Mouse (Mus musculus) intestine, embryonic 14.5 days (tissue): Measurements from ENCODE around the gene Slc15a4. TPM values are rescaled to one million over a fixed set of nuclear protein-coding genes. Genes with fewer than 3 reads are reported as not detected.

Experiments
- ATAC-seq: fragments of 200-750 bp; cut with Nextera tagmentation; replicated peaks from 2 replicates; pipeline ENCODE4 v1.8.0; 2017; ENCODE audit warnings: low read depth, moderate number of reproducible peaks, moderate TSS enrichment, moderate library complexity; ENCODE audit not compliant: low FRiP score, low TSS enrichment
- DNase-seq: peaks from one replicate; pipeline ENCODE4 v3.0.0-alpha.2; 2018; ENCODE audit warnings: low spot score
- H3K27ac ChIP-seq: fragments of 300-500 bp; sonication (generic); 2 replicates; pipeline ENCODE4 v1.5.1; 2014; ENCODE audit warnings: low read depth, mild to moderate bottlenecking, control low read depth
- H3K27me3 ChIP-seq: fragments of 300-500 bp; sonication (generic); replicated peaks from 2 replicates; pipeline ENCODE4 v1.6.1; 2014; ENCODE audit warnings: low read length, control low read depth; ENCODE audit not compliant: control insufficient read depth, insufficient read depth
- H3K36me3 ChIP-seq: fragments of 300-500 bp; sonication (generic); 2 replicates; pipeline ENCODE4 v1.6.1; 2014; ENCODE audit warnings: low read length, control low read depth; ENCODE audit not compliant: control insufficient read depth, insufficient read depth
- H3K4me1 ChIP-seq: fragments of 300-500 bp; sonication (generic); replicated peaks from 2 replicates; pipeline ENCODE4 v1.6.1; 2014; ENCODE audit warnings: low read length, control low read depth, mixed read lengths; ENCODE audit not compliant: control insufficient read depth, insufficient read depth
- H3K4me2 ChIP-seq: fragments of 300-500 bp; sonication (generic); 2 replicates; pipeline ENCODE4 v1.6.1; 2014; ENCODE audit warnings: low read length
- H3K4me3 ChIP-seq: fragments of 300-500 bp; sonication (generic); 2 replicates; pipeline ENCODE4 v1.5.1; 2014; ENCODE audit warnings: low read depth, low read length, control low read depth, mixed read lengths
- H3K9ac ChIP-seq: fragments of 300-500 bp; sonication (generic); 2 replicates; pipeline ENCODE4 v1.6.1; 2014; ENCODE audit warnings: mild to moderate bottlenecking, low read length
- H3K9me3 ChIP-seq: fragments of 300-500 bp; sonication (generic); 2 replicates; pipeline ENCODE4 v1.6.1; 2016; ENCODE audit warnings: low read length, control low read depth; ENCODE audit not compliant: control insufficient read depth
- WGBS: fragments of 180-500 bp; shearing (Covaris S2); extraction: QIAGEN DNeasy Blood & Tissue Kit; methylation state at CpG from one replicate; pipeline ENCODE4 v1.1.7; 2014; 5-methylcytosine and 5-hydroxymethylcytosine counted together
- polyA plus RNA-seq: library from polyadenylated mRNA; unstranded; fragments of >200 nt; fragmentation: Nextera tagmentation; extraction: Ambion mirVana; gene quantifications from 2 replicates; pipeline ENCODE4 v1.2.1, GENCODE M21; 2014

The Slc15a4 gene
- polyA plus RNA-seq, 1 experiment from 2014 or later: 20.2 TPM

DNA sequence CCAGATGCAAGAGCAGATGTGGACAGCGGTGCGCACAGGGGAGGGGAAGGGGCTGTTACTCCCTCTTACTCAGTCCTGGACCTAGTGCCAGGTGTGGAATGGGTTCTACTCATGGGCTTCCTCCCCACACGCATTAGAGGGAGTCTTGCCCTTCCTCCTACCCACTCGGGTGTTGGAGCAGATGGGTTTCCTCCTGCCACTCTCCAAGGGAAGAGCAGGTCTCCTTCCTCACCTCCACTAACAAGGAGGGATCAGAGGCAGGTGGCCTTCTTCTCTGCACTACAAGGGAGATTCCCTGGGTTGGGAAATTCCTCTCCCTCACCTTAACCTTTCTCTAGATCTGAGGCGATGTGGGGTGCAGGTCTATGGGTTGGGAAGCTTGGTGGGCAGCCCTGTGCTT is 16.5 kb downstream of the Slc15a4 start:
- peaks cover 16% of the 10 kb centered on the region for H3K4me1 ChIP-seq
- peak overlapping the region; percentile 88 for H3K4me3 ChIP-seq
- H3K4me2 ChIP-seq: peak overlapping the region; percentile 98
- H3K9me3 ChIP-seq: no peaks in the 10 kb centered on the region
- peak overlapping the region; percentile 95 for H3K9ac ChIP-seq
- no peak overlapping the region for H3K27ac ChIP-seq
- DNase-seq: no peak
- no peaks in the 10 kb centered on the region for H3K36me3 ChIP-seq
- no peak; the same call in 1 of the 2 replicates for ATAC-seq
- 18% methylated on average over 5 of the region's 5 CpGs for WGBS
- H3K27me3 ChIP-seq: no peaks in the 10 kb centered on the region

DNA sequence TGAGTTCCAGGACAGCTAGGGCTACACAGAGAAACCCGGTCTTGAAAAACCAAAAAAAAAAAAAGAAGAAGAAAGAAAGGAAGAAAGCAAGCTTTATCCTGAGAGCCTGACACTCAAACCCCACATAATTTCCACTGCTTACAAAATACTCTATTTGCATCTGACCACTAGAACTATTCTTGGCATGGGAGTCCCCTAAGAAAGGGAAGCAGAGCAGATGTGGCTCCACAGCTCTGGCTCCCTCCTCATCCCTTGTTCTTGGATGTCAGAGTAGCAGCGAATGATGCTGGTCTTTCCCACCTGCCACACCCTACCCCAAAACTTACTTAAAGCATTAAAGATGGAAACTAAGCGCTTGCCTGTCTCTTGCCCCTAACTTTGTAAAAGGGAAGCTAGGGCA is 17.2 kb downstream of the Slc15a4 start:
- H3K4me1 ChIP-seq: peaks cover 16% of the 10 kb centered on the region
- WGBS: 84% methylated on average over 3 of the region's 3 CpGs
- no peaks in the 10 kb centered on the region for H3K9me3 ChIP-seq
- H3K36me3 ChIP-seq: no peaks in the 10 kb centered on the region
- no peak overlapping the region for H3K27ac ChIP-seq
- DNase-seq: no peak
- peak overlapping the region; percentile 98 for H3K4me2 ChIP-seq
- no peaks in the 10 kb centered on the region for H3K27me3 ChIP-seq
- H3K4me3 ChIP-seq: peak overlapping the region; percentile 88; the same call in 1 of the 2 replicates
- no peak for ATAC-seq
- no peak overlapping the region; the same call in 1 of the 2 replicates for H3K9ac ChIP-seq

DNA sequence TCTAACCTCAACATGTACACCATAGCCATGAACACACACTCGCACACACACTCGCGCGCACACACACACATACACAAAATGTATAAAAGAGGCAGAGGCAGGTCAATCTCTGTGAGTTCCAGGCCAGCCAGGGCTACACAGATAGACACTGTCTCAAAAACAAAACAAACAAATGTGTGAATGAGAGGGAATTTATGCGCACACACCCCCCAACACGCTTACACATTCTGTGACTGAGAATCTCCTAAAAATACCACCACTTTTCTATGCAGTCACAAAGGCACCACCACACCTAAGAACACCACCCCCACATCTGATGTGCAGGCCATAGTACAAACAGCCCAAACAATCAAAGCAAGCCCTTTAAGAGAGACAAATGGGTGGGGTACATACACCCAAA is 20.3 kb downstream of the Slc15a4 start:
- Histone ChIP-seq H3K9ac (no peak overlapping the region), H3K27me3 (no peaks in the 10 kb centered on the region), H3K4me3 (no peak overlapping the region), H3K4me1 (peaks cover 16% of the 10 kb centered on the region), H3K4me2 (no peak overlapping the region), H3K36me3 (peaks cover 13% of the 10 kb centered on the region), H3K27ac (no peak overlapping the region), H3K9me3 (no peaks in the 10 kb centered on the region)
- ATAC-seq (no peak), DNase-seq (no peak)
- whole genome bisulfite sequencing: 97% methylated on average over 6 of the region's 6 CpGs

DNA sequence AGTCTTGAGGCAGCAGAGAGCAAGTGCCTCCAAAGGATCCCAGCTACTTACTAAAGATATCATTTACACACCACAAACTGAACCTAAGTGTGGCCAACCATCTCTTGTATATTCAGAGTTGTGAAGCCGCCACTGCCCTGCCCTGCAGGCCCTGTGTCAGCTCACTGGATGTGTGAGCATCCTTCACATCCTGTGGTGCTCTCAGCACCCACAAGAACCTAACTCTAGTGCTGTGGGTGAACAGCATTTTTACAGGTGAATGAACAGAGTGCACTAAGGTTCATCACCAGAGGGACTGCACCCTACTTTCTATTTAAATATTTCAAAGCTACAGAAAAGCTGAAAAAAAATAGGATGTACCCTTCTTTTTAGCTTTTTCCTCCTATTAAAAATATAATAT is 20.8 kb downstream of the Slc15a4 start:
- no peaks in the 10 kb centered on the region for H3K27me3 ChIP-seq
- no peaks in the 10 kb centered on the region for H3K9me3 ChIP-seq
- H3K4me2 ChIP-seq: no peak overlapping the region
- ATAC-seq (no peak), DNase-seq (no peak)
- H3K4me3 ChIP-seq: no peak overlapping the region
- no peak overlapping the region for H3K9ac ChIP-seq
- peaks cover 16% of the 10 kb centered on the region for H3K4me1 ChIP-seq
- WGBS: 81% methylated on average over 1 of the region's 1 CpGs
- peaks cover 18% of the 10 kb centered on the region for H3K36me3 ChIP-seq
- H3K27ac ChIP-seq: no peak overlapping the region

DNA sequence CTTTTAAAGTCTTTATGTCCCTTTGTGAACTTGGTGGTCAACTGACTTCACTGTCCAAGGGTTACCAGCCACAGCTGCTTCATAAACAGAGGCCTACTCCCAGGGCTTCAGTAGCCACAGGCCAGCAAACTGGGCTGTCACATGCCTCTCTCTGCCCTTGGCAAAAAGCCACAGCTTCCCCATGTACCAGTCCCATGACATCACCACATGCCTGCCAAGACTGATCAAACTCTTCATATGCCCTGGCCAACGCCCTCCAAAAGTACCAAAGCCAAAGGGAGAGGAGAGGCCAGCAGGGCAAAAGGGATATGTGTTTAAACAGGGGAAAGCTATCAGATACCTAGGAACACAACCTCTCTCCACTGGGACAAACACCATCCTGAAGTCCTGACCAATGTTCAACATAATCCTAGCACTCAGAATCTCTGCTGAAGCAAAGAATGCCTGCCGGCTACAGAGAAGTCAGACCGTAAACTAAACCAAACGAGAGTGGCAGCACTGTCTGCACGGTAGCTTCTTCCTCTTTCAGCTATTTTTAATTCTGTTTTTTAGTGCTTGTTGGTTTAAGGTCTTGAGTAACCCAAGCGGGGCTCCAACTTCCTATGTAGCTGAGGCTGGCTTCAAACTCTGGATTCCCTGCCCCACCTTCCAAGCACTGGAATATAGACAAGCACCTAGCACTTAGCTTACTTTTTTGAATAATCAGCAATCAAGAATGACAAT is 21.7 kb downstream of the Slc15a4 start:
- H3K36me3 ChIP-seq: peaks cover 23% of the 10 kb centered on the region

DNA sequence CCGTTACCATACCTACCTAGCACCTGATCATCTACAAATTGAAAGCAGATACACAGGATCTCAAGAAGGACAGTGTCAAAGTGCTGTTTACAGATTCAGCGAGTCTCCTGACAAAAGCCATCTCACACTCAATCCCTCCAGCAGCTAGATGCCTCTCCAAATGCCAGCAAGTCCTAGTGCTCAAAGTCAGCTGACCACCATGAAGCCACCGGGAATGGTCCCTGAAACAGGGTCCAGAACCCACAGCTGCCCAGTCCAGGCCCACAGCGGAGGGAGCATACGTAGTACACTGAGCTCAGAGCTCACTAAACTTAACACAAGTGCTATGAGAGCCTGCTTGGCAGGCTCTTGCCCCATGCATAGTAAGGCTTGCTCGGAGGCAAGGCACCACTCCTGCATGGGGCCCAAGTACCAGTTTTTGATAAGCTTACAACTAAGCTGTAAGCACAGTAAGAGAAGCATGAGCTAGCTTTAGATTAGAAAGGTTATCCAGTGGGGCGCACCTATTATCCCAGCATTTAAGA is 23.4 kb downstream of the Slc15a4 start:
- H3K4me1 ChIP-seq: no peaks in the 10 kb centered on the region; the same call in 1 of the 2 replicates
- DNase-seq (no peak), ATAC-seq (no peak)
- H3K9me3 ChIP-seq: no peaks in the 10 kb centered on the region
- no peaks in the 10 kb centered on the region for H3K27me3 ChIP-seq
- H3K9ac ChIP-seq: no peak overlapping the region
- H3K36me3 ChIP-seq: peaks cover 34% of the 10 kb centered on the region
- H3K27ac ChIP-seq: no peak overlapping the region
- H3K4me2 ChIP-seq: no peak overlapping the region
- 85% methylated on average over 7 of the region's 7 CpGs for WGBS
- no peak overlapping the region for H3K4me3 ChIP-seq

More for the DNA sequence above, 21.7 kb downstream of the Slc15a4 start:
- no peak overlapping the region for H3K4me2 ChIP-seq
- H3K9me3 ChIP-seq: no peaks in the 10 kb centered on the region
- peaks cover 12% of the 10 kb centered on the region for H3K4me1 ChIP-seq
- no peak overlapping the region for H3K9ac ChIP-seq
- no peak for DNase-seq
- no peaks in the 10 kb centered on the region for H3K27me3 ChIP-seq
- WGBS: 78% methylated on average over 6 of the region's 6 CpGs
- no peak for ATAC-seq
- H3K4me3 ChIP-seq: no peak overlapping the region
- H3K27ac ChIP-seq: no peak overlapping the region

DNA sequence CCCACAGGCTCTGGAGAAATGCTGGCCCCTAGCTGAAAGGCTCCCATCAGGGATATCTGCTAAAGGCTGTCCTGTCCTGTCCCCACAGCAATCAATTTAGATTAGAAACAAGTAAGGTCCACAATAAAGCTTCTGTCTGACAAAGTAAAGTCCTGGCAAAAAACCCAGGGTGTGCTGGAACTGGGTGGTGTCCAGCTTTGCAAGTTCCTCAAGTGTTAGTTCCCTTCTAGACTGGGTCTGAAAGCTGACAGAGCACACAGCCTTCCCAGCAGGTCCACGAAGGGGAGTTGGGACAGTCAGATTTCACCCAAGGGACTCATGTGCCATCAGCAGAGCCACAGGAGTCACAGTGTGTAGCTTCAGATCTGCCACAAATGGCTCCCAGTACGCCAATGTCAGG is 25.2 kb downstream of the Slc15a4 start:
- Histone ChIP-seq H3K4me1 (no peaks in the 10 kb centered on the region; the same call in 1 of the 2 replicates), H3K27me3 (no peaks in the 10 kb centered on the region), H3K27ac (no peak overlapping the region), H3K4me2 (no peak overlapping the region), H3K9me3 (no peaks in the 10 kb centered on the region), H3K36me3 (peaks cover 51% of the 10 kb centered on the region), H3K9ac (no peak overlapping the region), H3K4me3 (no peak overlapping the region)
- ATAC-seq: no peak
- 92% methylated on average over 2 of the region's 2 CpGs for WGBS
- DNase-seq: no peak

DNA sequence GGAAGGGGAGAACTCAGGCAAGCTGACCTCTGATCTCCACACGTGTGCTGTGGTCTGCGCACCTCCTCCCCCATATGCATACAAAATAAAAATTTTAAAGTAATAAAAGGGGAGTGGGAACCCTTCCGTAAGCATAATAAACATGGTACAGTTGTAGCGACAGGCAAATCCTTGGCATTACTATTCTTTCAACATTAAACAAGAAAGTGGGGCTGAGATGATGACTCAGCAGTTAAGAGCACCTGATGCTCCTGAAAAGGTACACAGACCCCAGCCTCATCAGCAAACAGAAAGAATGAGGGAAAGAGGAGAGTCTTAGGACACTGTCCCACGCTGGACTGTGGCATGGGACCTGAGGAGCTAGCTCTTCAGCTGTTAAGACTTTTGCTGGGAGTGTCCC is 29.7 kb downstream of the Slc15a4 start:
- no peaks in the 10 kb centered on the region for H3K9me3 ChIP-seq
- H3K27ac ChIP-seq: no peak overlapping the region
- H3K9ac ChIP-seq: no peak overlapping the region
- no peak for ATAC-seq
- H3K27me3 ChIP-seq: no peaks in the 10 kb centered on the region
- WGBS: 93% methylated on average over 5 of the region's 5 CpGs
- no peak for DNase-seq
- peaks cover 89% of the 10 kb centered on the region for H3K36me3 ChIP-seq
- H3K4me3 ChIP-seq: no peak overlapping the region
- H3K4me1 ChIP-seq: no peaks in the 10 kb centered on the region
- H3K4me2 ChIP-seq: no peak overlapping the region

DNA sequence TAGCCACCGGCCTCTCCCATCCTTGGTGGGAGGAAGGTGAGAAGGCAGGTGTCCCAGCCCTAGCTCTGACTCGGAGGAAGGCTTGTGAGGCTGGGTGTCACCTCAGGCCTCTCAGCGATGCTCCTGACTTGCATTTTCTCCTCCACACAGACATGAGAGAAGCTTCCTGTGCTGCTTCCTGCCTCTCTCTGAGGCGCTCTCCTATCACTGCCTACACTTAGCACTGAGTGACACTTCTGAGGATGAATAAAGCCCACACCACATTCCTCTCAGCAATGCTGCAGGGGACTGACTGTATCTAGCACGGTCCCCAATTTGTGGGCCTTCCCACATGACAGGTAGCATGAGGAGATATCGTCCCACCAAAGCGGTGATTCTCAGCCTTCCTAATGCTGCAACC is 35.8 kb downstream of the Slc15a4 start:
- Histone ChIP-seq H3K4me3 (no peak overlapping the region), H3K4me1 (no peaks in the 10 kb centered on the region), H3K36me3 (peaks cover 92% of the 10 kb centered on the region), H3K9ac (no peak overlapping the region), H3K27me3 (no peaks in the 10 kb centered on the region), H3K4me2 (no peak overlapping the region), H3K27ac (no peak overlapping the region), H3K9me3 (no peaks in the 10 kb centered on the region)
- no peak for DNase-seq
- ATAC-seq: no peak
- 95% methylated on average over 7 of the region's 7 CpGs for WGBS
